Mouse (Mus musculus) midbrain, embryonic 15.5 days (tissue): ENCODE results near the gene Snap47. TPM values are rescaled to one million over a fixed set of nuclear protein-coding genes. Genes with fewer than 3 reads are reported as not detected.

Experiments used
- ATAC-seq: fragments of 200-750 bp; cut with Nextera tagmentation; replicated peaks from 2 replicates; pipeline ENCODE4 v1.8.0; 2017; ENCODE audit warnings: moderate TSS enrichment
- H3K27ac ChIP-seq: fragments of 300-500 bp; sonication (generic); 2 replicates; pipeline ENCODE4 v1.5.1; 2015; ENCODE audit warnings: mild to moderate bottlenecking, inconsistent platforms
- H3K27me3 ChIP-seq: fragments of 300-500 bp; sonication (generic); replicated peaks from 2 replicates; pipeline ENCODE4 v1.6.1; 2015; ENCODE audit warnings: inconsistent platforms
- H3K36me3 ChIP-seq: fragments of 300-500 bp; sonication (generic); replicated peaks from 2 replicates; pipeline ENCODE4 v1.6.1; 2015; ENCODE audit warnings: inconsistent platforms
- H3K4me1 ChIP-seq: fragments of 300-500 bp; sonication (generic); 2 replicates; pipeline ENCODE4 v1.6.1; 2015; ENCODE audit warnings: inconsistent platforms
- H3K4me2 ChIP-seq: fragments of 300-500 bp; sonication (generic); 2 replicates; pipeline ENCODE4 v1.6.1; 2015; ENCODE audit warnings: inconsistent platforms, mild to moderate bottlenecking, moderate library complexity
- H3K4me3 ChIP-seq: fragments of 300-500 bp; sonication (generic); 2 replicates; pipeline ENCODE4 v1.5.1; 2015; ENCODE audit warnings: mild to moderate bottlenecking, inconsistent platforms
- H3K9ac ChIP-seq: fragments of 300-500 bp; sonication (generic); 2 replicates; pipeline ENCODE4 v1.6.1; 2015; ENCODE audit warnings: mild to moderate bottlenecking, inconsistent platforms
- H3K9me3 ChIP-seq: fragments of 300-500 bp; sonication (generic); 2 replicates; pipeline ENCODE4 v1.6.1; 2016; ENCODE audit warnings: inconsistent platforms
- WGBS: fragments of 180-500 bp; shearing (Covaris S2); methylation state at CpG from one replicate; pipeline ENCODE4 v1.1.7; 2015; ENCODE audit warnings: mixed read lengths; 5-methylcytosine and 5-hydroxymethylcytosine counted together
- polyA plus RNA-seq: library from polyadenylated mRNA; unstranded; fragments of >200 nt; fragmentation: Nextera tagmentation; extraction: Ambion mirVana; gene quantifications from 2 replicates; pipeline ENCODE4 v1.2.1, GENCODE M21; 2015

Gene Snap47
- polyA plus RNA-seq, 1 experiment from 2014 or later = 549 TPM

DNA sequence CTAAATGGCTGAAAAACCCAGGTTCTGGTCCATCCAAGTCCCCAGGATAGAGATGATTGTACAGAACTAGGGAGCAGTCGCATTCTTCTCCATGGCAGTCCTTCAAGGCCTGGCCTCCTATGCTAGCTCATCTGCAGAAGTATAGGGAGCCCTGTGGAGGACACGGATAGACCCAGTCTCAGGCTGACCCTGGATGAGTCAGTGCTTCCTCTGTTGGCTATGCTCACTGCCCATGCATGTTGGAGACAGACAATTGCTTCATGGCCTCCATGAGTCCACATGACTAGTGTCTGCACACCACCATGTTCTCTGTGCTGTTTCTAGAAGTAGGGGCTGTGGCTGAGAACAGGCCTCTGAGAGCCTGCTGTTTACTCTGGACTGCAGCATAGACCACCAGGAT is 5.4 kb upstream of the Snap47 start:
- no peak overlapping the region for H3K4me2 ChIP-seq
- peaks cover 28% of the 10 kb centered on the region for H3K36me3 ChIP-seq
- 91% methylated on average over 2 of the region's 2 CpGs for WGBS
- ATAC-seq = no peak
- H3K27me3 ChIP-seq = no peaks in the 10 kb centered on the region
- peaks cover 3% of the 10 kb centered on the region for H3K4me1 ChIP-seq
- H3K27ac ChIP-seq = no peak overlapping the region
- no peak overlapping the region for H3K4me3 ChIP-seq
- no peak overlapping the region for H3K9ac ChIP-seq
- H3K9me3 ChIP-seq = no peaks in the 10 kb centered on the region

DNA sequence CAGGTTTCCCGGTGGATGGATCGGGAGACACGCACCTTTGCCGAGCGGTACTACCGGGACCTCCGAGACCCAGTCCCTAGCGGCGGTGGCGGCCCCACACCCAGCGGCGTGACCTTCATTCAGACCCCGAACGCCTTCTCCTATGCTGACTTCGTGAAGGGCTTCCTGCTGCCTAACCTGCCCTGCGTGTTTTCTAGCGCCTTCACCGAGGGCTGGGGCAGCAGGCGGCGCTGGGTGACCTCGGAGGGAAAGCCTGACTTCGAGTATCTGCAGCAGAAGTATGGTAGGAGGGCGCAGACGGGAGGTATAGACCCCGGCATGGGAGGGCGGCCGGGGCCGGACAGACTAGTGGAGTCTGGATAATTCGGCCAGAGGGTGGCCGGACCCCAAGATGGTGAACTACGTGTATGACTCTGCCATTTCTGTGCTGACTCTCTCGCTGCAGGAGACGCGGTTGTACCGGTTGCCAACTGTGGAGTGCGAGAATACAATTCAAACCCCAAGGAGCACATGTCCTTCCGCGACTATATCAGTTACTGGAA is 685 bp downstream of the Snap47 start:
- H3K27me3 ChIP-seq = no peaks in the 10 kb centered on the region
- peak overlapping the region; percentile 84 for H3K4me2 ChIP-seq
- no peaks in the 10 kb centered on the region for H3K9me3 ChIP-seq
- peak; percentile 76 for ATAC-seq
- peak overlapping the region; percentile 65 for H3K9ac ChIP-seq
- H3K4me1 ChIP-seq = peaks cover 29% of the 10 kb centered on the region
- peak overlapping the region; percentile 92 for H3K27ac ChIP-seq
- WGBS = under 1% methylated on average over 38 of the region's 38 CpGs
- peaks cover 7% of the 10 kb centered on the region; the same call in 1 of the 2 replicates for H3K36me3 ChIP-seq
- peak overlapping the region; percentile 77 for H3K4me3 ChIP-seq

DNA sequence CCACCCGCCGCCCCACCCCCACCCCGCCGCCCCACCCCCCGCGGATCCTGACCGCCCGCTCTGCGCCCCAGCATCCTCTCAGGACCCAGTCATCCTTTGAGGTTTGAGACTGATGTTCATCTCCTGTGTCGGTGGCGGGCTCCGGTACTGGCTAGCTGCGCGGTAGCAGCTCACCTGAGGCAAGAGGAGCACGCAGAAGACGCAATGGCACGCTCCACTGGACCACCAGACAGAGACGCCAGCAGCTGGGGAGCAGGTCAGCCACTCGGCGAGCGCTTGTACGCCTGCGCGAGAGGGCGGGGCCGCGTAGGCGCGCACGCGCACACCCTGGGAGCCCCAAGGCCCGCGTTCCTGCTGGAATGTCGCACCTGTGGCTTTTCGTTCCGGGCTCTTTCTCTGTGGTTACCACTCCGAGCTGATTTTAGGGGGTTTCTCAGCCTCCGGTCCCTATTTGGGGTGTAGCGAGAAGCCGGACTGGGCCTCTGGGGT is 1.2 kb downstream of the Snap47 start, which contains the start of gene Jmjd4:
Gene Jmjd4 (plus strand): TSS at position 305 of the 489 bp plus-strand sequence.
- H3K4me2 ChIP-seq = peak within 1 kb of the TSS; percentile 84
- no peaks in the 10 kb centered on the region for H3K9me3 ChIP-seq
- peak within 1 kb of the TSS; percentile 65 for H3K9ac ChIP-seq
- H3K27ac ChIP-seq = peak within 1 kb of the TSS; percentile 92
- ATAC-seq = peak; percentile 97
- peak within 1 kb of the TSS; percentile 77 for H3K4me3 ChIP-seq
- H3K4me1 ChIP-seq = peaks cover 29% of the 10 kb centered on the region
- peaks cover 6% of the 10 kb centered on the region; the same call in 1 of the 2 replicates for H3K36me3 ChIP-seq
- WGBS = 2% methylated on average over 39 of the region's 40 CpGs
- H3K27me3 ChIP-seq = no peaks in the 10 kb centered on the region

DNA sequence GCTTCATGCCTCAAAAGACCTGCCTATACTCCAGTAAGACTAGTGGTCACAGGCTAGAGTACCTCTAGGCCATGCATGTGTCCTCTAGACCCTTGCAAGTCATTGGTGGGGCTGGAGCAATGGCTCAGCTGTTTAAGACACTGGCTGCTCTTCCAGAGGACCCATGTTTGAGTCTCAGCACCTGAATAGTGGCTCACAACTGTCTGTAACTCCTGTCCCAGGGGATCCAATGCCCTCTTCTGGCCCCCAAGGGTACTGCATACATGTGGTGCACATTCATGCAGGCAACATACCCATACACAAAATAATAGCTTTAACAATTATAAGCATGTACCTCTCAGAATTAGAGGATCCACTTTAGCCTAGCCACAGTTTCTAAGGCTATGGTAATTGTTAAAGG is 7.9 kb downstream of the Snap47 start:
- Histone ChIP-seq H3K9ac (no peak overlapping the region), H3K27ac (no peak overlapping the region), H3K9me3 (no peaks in the 10 kb centered on the region), H3K27me3 (no peaks in the 10 kb centered on the region), H3K4me1 (peaks cover 5% of the 10 kb centered on the region), H3K4me2 (no peak overlapping the region), H3K36me3 (peaks cover 1% of the 10 kb centered on the region; the same call in 1 of the 2 replicates), H3K4me3 (no peak overlapping the region)
- ATAC-seq = no peak

DNA sequence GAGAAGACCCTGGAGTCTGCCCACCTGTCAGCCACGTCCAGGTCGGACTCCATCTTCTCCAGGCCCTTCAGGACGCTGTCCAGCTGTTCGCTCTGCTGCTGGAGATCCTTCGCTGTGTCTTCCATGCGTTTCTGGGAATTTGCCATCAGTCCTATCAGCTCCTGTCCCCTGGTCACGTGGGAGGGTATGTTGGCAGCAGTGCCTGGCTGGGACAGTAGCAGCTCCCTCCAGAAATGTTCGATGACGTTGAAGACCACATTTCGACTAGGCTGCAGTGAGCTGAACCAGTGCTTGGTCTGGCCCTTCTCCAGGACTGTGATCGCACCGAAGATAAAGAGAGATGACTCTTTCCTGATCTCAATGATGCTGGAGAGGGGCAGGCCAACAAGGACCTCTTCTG is 13.0 kb downstream of the Snap47 start:
- no peak overlapping the region for H3K4me3 ChIP-seq
- no peak overlapping the region for H3K4me2 ChIP-seq
- H3K9ac ChIP-seq = no peak overlapping the region
- H3K9me3 ChIP-seq = no peaks in the 10 kb centered on the region
- H3K27me3 ChIP-seq = no peaks in the 10 kb centered on the region
- peaks cover 26% of the 10 kb centered on the region for H3K36me3 ChIP-seq
- 97% methylated on average over 12 of the region's 12 CpGs for WGBS
- no peak for ATAC-seq
- no peak overlapping the region for H3K27ac ChIP-seq
- no peaks in the 10 kb centered on the region for H3K4me1 ChIP-seq

DNA sequence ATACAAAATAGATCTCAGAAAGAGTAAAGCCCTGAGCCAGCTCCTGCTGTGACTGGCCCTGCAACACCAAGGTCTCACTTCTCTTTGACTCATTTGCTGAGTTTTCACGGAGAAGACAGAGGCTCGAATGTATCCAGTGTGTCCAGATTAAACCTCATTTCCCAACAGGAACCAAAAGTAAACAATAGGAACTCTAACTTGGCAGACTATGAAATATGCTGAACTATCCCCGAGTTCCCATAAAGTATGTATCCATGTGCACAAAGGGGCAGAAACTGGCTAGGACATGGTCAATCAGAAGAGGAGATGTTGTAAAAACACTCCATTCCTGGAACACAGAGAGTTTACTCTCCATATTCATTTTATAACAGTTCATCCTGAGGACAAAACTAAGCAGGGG is 18.7 kb downstream of the Snap47 start:
- WGBS = 68% methylated on average over 3 of the region's 3 CpGs
- H3K4me2 ChIP-seq = no peak overlapping the region
- H3K4me3 ChIP-seq = no peak overlapping the region
- no peaks in the 10 kb centered on the region for H3K27me3 ChIP-seq
- no peaks in the 10 kb centered on the region for H3K9me3 ChIP-seq
- H3K4me1 ChIP-seq = no peaks in the 10 kb centered on the region
- no peak for ATAC-seq
- H3K36me3 ChIP-seq = peaks cover 37% of the 10 kb centered on the region
- no peak overlapping the region for H3K27ac ChIP-seq
- no peak overlapping the region for H3K9ac ChIP-seq

DNA sequence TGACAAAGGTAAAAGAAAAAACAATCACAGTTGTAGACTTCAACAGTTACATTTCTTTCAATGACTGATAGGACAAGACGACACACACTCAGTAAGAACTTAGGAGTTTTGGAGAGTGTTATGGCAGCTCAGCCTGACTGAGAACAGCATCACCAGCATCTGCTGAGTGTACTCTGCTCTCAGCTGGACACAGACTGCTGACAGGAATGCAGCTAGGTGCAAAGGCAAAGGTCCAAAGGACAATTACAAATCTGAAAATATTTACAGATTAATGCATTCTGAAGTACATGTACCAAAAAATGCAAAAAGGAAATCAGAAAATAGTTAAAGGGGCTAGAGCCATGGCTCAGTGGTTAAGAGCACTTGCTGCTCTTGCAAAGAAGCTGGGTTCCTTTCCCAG is 21.0 kb downstream of the Snap47 start:
- H3K36me3 ChIP-seq = peaks cover 34% of the 10 kb centered on the region
- ATAC-seq = no peak
- no peak overlapping the region for H3K4me2 ChIP-seq
- H3K9ac ChIP-seq = no peak overlapping the region
- no peaks in the 10 kb centered on the region for H3K4me1 ChIP-seq
- H3K27me3 ChIP-seq = no peaks in the 10 kb centered on the region
- no peaks in the 10 kb centered on the region for H3K9me3 ChIP-seq
- 82% methylated on average over 1 of the region's 1 CpGs for WGBS
- no peak overlapping the region for H3K27ac ChIP-seq
- H3K4me3 ChIP-seq = no peak overlapping the region

DNA sequence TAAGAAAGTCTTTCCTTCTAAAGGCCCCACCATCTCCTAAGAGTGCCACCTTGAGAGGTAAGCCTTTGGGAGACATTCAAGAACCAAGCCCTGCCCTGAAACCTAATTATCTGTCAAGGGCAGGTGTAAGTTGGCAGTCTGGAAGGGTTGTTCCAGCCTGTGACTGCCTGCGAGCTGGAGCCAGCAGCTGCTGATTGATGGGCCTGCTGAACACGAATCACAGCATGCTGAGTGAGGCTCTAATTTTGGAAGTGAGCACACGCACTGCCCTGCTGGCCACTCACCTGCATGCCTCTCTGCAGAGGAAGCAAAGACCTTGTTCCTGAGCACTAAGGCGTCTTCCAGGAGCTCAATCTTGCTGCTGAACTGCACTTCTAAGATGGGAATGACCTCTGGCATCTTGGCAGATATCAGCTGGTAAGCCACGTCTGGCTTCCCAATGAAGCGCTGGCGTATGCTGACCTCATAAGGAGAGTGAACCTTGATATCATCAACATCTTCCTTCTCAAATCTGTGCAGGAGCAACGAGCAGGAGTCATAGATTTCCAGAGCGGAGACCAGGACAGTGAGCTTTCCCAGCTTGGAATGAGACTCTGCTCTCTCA is 22.8 kb downstream of the Snap47 start:
- Histone ChIP-seq H3K9ac (no peak overlapping the region), H3K4me3 (no peak overlapping the region), H3K4me2 (no peak overlapping the region), H3K27ac (no peak overlapping the region), H3K27me3 (no peaks in the 10 kb centered on the region), H3K36me3 (peaks cover 42% of the 10 kb centered on the region), H3K9me3 (no peaks in the 10 kb centered on the region), H3K4me1 (no peaks in the 10 kb centered on the region)
- 93% methylated on average over 9 of the region's 9 CpGs for WGBS
- ATAC-seq = no peak

DNA sequence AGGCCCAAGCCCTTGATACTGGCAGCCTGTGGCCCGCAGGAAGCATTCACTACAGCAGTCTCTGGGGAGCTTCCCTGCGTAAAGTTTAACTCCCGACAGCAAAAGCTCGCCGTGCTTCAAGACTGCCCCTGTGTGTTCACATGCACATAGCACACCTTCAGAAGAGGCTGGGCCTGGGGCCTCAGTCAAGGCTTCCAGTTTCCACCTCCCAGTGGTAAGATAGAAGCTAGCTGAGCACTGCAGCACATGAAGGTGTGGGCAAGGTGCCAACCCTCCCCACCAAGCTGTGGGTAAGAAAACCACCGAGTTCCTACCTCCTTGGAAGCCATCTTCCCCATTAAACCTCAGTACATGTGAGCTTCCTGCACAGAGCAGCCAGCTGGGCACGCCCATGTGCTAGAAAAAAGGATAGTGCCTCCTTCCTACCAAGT is 25.3 kb downstream of the Snap47 start:
- H3K9me3 ChIP-seq = no peaks in the 10 kb centered on the region
- H3K9ac ChIP-seq = no peak overlapping the region
- WGBS = 67% methylated on average over 7 of the region's 7 CpGs
- no peaks in the 10 kb centered on the region for H3K27me3 ChIP-seq
- no peak overlapping the region for H3K4me2 ChIP-seq
- no peak for ATAC-seq
- peaks cover 46% of the 10 kb centered on the region for H3K36me3 ChIP-seq
- H3K4me1 ChIP-seq = no peaks in the 10 kb centered on the region
- H3K4me3 ChIP-seq = no peak overlapping the region
- no peak overlapping the region for H3K27ac ChIP-seq

DNA sequence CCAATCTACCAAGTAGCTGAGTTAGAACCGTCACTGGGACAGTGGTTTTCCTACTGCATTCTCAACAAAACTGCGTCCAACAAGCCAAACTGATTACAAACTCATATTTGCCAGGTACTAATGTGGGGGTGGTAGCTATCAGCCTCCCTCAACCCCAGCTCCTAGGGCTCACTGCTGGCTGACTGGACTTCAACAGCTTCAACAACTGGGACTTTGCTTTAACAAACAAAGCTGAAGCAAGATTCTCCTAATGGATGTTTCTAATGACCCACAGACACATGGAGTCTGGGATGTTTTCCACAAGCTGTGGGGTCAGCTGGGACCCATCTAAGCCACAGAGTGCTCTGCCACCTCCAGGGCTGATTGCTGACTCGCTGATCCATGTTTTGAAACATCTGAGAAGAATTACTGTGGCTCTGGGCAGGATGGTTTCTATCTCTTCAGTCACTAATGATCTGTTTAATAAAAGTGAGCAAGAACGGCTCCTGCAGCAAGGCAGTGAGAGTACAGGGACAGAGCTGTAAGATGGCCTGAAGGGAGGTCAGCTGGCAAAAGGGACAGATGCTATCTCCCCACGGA is 27.9 kb downstream of the Snap47 start:
- H3K4me3 ChIP-seq = no peak overlapping the region
- H3K27ac ChIP-seq = no peak overlapping the region
- no peaks in the 10 kb centered on the region for H3K27me3 ChIP-seq
- 88% methylated on average over 5 of the region's 5 CpGs for WGBS
- no peak overlapping the region for H3K9ac ChIP-seq
- no peak for ATAC-seq
- H3K4me2 ChIP-seq = no peak overlapping the region
- peaks cover 58% of the 10 kb centered on the region for H3K36me3 ChIP-seq
- no peaks in the 10 kb centered on the region for H3K9me3 ChIP-seq
- no peaks in the 10 kb centered on the region for H3K4me1 ChIP-seq

DNA sequence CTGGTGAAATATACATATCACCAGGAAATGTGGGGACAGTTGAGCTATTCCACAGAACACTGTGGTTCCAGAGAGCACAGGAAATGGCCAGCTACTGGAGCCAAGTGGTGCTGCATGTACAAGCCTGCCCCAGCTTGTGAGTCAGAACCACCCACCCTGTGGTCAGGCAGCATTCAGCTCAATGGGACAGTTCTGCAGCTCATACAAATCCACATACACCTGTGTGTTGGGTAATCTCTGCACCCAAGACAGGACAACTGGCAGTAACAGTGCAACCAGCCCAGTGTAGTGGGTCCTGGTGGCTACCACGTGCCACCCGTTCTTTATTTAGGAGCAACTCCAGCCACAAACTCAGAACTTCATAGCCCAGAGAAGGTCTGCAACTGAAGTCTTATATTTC is 29.0 kb downstream of the Snap47 start:
- Histone ChIP-seq H3K9me3 (no peaks in the 10 kb centered on the region), H3K9ac (no peak overlapping the region), H3K4me3 (no peak overlapping the region), H3K4me1 (no peaks in the 10 kb centered on the region), H3K27ac (no peak overlapping the region), H3K27me3 (no peaks in the 10 kb centered on the region), H3K36me3 (peaks cover 54% of the 10 kb centered on the region), H3K4me2 (no peak overlapping the region)
- no peak for ATAC-seq
- 98% methylated on average over 2 of the region's 2 CpGs for WGBS

DNA sequence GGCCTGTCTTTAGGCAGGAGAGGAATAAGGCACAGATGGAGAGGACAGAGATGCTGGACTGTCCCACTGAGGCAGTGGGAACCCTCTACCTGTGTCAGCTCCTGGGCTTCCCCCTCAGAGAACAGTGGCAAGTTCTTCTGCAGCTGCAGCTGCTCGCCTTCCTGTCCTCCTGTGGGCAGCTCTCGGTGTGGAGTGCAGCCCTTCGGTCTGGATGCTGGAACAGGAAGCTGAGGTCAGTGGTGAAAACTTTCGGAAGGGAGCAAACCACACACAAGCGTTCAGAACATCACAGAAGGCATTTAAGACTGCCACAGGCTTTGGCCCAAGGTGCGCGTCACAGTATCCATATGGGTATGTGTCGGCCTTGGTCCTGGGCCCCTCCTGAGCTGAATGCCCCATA is 29.6 kb downstream of the Snap47 start:
- peaks cover 50% of the 10 kb centered on the region for H3K36me3 ChIP-seq
- 90% methylated on average over 8 of the region's 8 CpGs for WGBS

DNA sequence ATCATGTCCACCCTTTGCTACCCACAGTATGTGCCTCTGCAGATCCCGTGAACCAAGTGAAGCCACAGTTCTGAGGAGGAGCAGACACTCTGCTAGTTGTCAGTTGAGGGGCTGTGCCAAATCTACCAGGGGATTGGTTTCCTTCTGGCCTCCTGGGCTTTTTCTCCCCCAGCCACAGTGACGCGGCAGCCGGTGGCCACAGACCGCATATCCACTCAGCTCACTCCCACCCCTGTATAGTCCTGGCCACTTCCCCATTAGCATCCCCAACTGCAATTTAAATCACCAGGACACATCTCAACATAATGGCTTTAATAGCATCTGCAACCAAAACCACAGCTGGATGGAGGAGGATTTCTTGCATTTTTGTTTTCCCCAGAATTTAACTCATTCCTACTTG is 32.3 kb downstream of the Snap47 start:
- H3K4me2 ChIP-seq = no peak overlapping the region
- H3K4me1 ChIP-seq = no peaks in the 10 kb centered on the region
- no peak overlapping the region for H3K27ac ChIP-seq
- WGBS = 90% methylated on average over 5 of the region's 5 CpGs
- no peaks in the 10 kb centered on the region for H3K9me3 ChIP-seq
- H3K36me3 ChIP-seq = peaks cover 45% of the 10 kb centered on the region
- H3K27me3 ChIP-seq = no peaks in the 10 kb centered on the region
- H3K4me3 ChIP-seq = no peak overlapping the region
- no peak for ATAC-seq
- H3K9ac ChIP-seq = no peak overlapping the region

More for the DNA sequence above, 29.6 kb downstream of the Snap47 start:
- no peak overlapping the region for H3K4me2 ChIP-seq
- no peak overlapping the region for H3K9ac ChIP-seq
- ATAC-seq = no peak
- no peaks in the 10 kb centered on the region for H3K27me3 ChIP-seq
- H3K9me3 ChIP-seq = no peaks in the 10 kb centered on the region
- no peaks in the 10 kb centered on the region for H3K4me1 ChIP-seq
- no peak overlapping the region for H3K4me3 ChIP-seq
- H3K27ac ChIP-seq = no peak overlapping the region
